Mouse (Mus musculus) heart, postnatal 0 days (tissue): Measurements from ENCODE around the gene Ifi47. TPM values are rescaled to one million over a fixed set of nuclear protein-coding genes. Genes with fewer than 3 reads are reported as not detected.

Source experiments
- ATAC-seq: fragments of 200-750 bp; cut with Nextera tagmentation; 2 replicates; pipeline ENCODE4 v1.8.0; 2017; ENCODE audit warnings: low read depth, moderate number of reproducible peaks, moderate library complexity; ENCODE audit not compliant: insufficient read depth
- DNase-seq: peaks from one replicate; pipeline ENCODE4 v3.0.0-alpha.2; 2016; ENCODE audit warnings: low spot score
- H3K27ac ChIP-seq: fragments of 300-500 bp; sonication (generic); 2 replicates; pipeline ENCODE4 v1.5.1; 2014; ENCODE audit warnings: low read depth, mild to moderate bottlenecking
- H3K27me3 ChIP-seq: fragments of 300-500 bp; sonication (generic); 2 replicates; pipeline ENCODE4 v1.6.1; 2014; ENCODE audit warnings: low read length, mixed read lengths; ENCODE audit not compliant: control insufficient read depth, insufficient read depth
- H3K36me3 ChIP-seq: fragments of 300-500 bp; sonication (generic); replicated peaks from 2 replicates; pipeline ENCODE4 v1.6.1; 2014; ENCODE audit warnings: low read length, mixed read lengths; ENCODE audit not compliant: control insufficient read depth, insufficient read depth
- H3K4me1 ChIP-seq: fragments of 300-500 bp; sonication (generic); 2 replicates; pipeline ENCODE4 v1.6.1; 2014; ENCODE audit warnings: antibody characterized with exemption; ENCODE audit not compliant: control insufficient read depth, insufficient read depth
- H3K4me2 ChIP-seq: fragments of 300-500 bp; sonication (generic); 2 replicates; pipeline ENCODE4 v1.6.1; 2014; ENCODE audit warnings: low read depth, mild to moderate bottlenecking, low read length, moderate library complexity
- H3K4me3 ChIP-seq: fragments of 300-500 bp; sonication (generic); 2 replicates; pipeline ENCODE4 v1.5.1; 2014; ENCODE audit warnings: low read depth, low read length
- H3K9ac ChIP-seq: fragments of 300-500 bp; sonication (generic); replicated peaks from 2 replicates; pipeline ENCODE4 v1.6.1; 2014; ENCODE audit warnings: low read depth, low read length, mixed read lengths
- H3K9me3 ChIP-seq: fragments of 300-500 bp; sonication (generic); replicated peaks from 2 replicates; pipeline ENCODE4 v1.6.1; 2016; ENCODE audit warnings: low read length; ENCODE audit not compliant: control insufficient read depth
- CTCF ChIP-seq: IDR thresholded peaks from 2 replicates; pipeline ENCODE4 v1.5.1; 2016; ENCODE audit warnings: antibody characterized with exemption, control low read depth, low read depth
- EP300 ChIP-seq: IDR thresholded peaks from 2 replicates; pipeline ENCODE4 v1.6.1; 2016; ENCODE audit warnings: antibody characterized with exemption, low read depth
- WGBS: fragments of 180-500 bp; shearing (Covaris S2); extraction: QIAGEN DNeasy Blood & Tissue Kit; methylation state at CpG from one replicate; pipeline ENCODE4 v1.1.7; 2014; 5-methylcytosine and 5-hydroxymethylcytosine counted together
- polyA plus RNA-seq: library from polyadenylated mRNA; unstranded; fragments of >200 nt; fragmentation: Nextera tagmentation; extraction: Ambion mirVana; gene quantifications from 2 replicates; pipeline ENCODE4 v1.2.1, GENCODE M21; 2015
- total RNA-seq: library from RNA; depleted of rRNA; stranded (reverse); fragments of >200 nt; gene quantifications from 2 replicates; pipeline ENCODE4 v1.2.3, GENCODE M21; 2014; ENCODE audit warnings: low replicate concordance

The Ifi47 gene
- total and polyA plus RNA-seq, 2 experiments from 2014 or later: 1.4 to 2.1 TPM

GRCm38 (mm10) chr11:49092053-49092586 lies 15.7 kb downstream of the Ifi47 start:
- H3K4me2 ChIP-seq: no peak overlapping the region
- H3K36me3 ChIP-seq: no peaks in the 10 kb centered on the region
- H3K4me3 ChIP-seq: no peak overlapping the region
- no peak overlapping the region for H3K27ac ChIP-seq
- no peak overlapping the region for H3K9ac ChIP-seq
- 91% methylated on average over 1 of the region's 1 CpGs for WGBS
- DNase-seq (no peak), ATAC-seq (no peak)
- no peaks in the 10 kb centered on the region for H3K4me1 ChIP-seq
- no peaks in the 10 kb centered on the region for H3K9me3 ChIP-seq
- H3K27me3 ChIP-seq: no peaks in the 10 kb centered on the region
- no peak for TF ChIP-seq EP300
- no peak for TF ChIP-seq CTCF

GRCm38 (mm10) chr11:49092786-49093185 lies 16.4 kb downstream of the Ifi47 start:
- no peak overlapping the region for H3K9ac ChIP-seq
- ATAC-seq: no peak
- H3K4me1 ChIP-seq: no peaks in the 10 kb centered on the region
- no peak for DNase-seq
- no peaks in the 10 kb centered on the region for H3K9me3 ChIP-seq
- no peaks in the 10 kb centered on the region for H3K36me3 ChIP-seq
- 63% methylated on average over 2 of the region's 2 CpGs for WGBS
- no peaks in the 10 kb centered on the region for H3K27me3 ChIP-seq
- no peak overlapping the region for H3K4me2 ChIP-seq
- TF ChIP-seq EP300 (no peak), CTCF (no peak)
- no peak overlapping the region for H3K4me3 ChIP-seq
- no peak overlapping the region for H3K27ac ChIP-seq

DNA sequence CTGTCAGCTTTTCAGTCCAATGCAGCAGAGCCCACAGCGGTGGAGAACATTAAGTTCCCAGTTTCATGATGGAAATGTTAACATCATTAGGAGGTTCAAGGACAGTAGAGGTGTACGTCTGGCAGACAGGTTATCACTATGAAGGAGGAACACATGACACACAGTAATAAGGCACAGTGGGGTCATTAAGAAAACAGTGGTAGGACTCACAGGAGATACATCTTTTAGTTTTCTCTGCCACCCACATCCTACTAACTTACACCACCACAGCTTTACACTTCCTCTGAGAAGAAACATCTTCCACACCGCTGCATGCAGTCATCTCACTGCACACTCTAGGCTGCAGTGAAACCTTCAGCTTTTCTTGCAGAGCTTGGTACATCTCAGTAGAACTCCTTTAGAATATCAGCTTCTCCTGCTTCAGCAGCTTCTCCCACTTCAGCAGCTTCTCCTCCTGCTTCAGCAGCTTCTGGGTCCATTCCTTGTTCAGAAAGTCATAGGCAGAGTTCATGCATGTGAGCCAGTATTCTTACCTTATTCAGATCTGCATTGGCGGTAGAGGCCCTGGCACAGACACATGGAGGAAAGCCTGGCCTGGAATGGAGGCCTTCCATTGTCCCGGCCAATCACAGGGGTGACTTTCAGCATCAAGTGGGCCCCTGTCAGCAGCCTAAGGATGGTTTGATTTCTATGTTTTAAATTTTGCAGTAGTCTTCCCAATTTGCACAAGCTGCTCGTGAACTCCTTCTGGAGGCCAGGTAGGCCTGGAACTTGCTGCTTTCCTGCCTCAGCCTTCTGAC lies 17.7 kb downstream of the Ifi47 start:
- Histone ChIP-seq H3K9ac (no peak overlapping the region), H3K4me3 (no peak overlapping the region), H3K4me2 (no peak overlapping the region), H3K36me3 (no peaks in the 10 kb centered on the region), H3K27ac (peak overlapping the region; percentile 36; the same call in 1 of the 2 replicates), H3K4me1 (no peaks in the 10 kb centered on the region), H3K9me3 (no peaks in the 10 kb centered on the region), H3K27me3 (no peaks in the 10 kb centered on the region)
- DNase-seq: no peak
- no peak for TF ChIP-seq CTCF
- no peak for TF ChIP-seq EP300
- WGBS: 75% methylated on average over 6 of the region's 6 CpGs
- ATAC-seq: no peak

DNA sequence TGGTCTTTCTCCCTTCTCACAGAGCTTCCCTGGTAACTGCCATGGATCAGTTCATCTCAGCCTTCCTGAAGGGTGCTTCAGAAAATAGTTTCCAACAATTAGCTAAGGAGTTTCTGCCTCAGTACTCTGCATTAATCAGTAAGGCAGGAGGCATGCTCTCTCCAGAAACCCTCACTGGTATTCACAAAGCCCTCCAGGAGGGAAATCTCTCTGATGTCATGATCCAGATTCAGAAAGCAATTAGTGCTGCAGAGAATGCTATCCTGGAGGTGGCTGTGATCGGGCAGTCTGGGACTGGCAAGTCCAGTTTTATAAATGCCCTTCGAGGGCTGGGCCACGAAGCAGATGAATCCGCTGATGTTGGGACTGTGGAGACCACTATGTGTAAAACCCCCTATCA lies 19.0 kb downstream of the Ifi47 start:
- Histone ChIP-seq H3K4me3 (no peak overlapping the region), H3K27me3 (no peaks in the 10 kb centered on the region), H3K36me3 (no peaks in the 10 kb centered on the region), H3K9me3 (no peaks in the 10 kb centered on the region), H3K9ac (no peak overlapping the region), H3K27ac (no peak overlapping the region), H3K4me1 (no peaks in the 10 kb centered on the region), H3K4me2 (no peak overlapping the region)
- TF ChIP-seq EP300 (no peak), CTCF (no peak)
- 80% methylated on average over 4 of the region's 4 CpGs for WGBS
- ATAC-seq (no peak), DNase-seq (no peak)

- H3K27me3 ChIP-seq: no peaks in the 10 kb centered on the region
- H3K9ac ChIP-seq: no peak overlapping the region
- no peak overlapping the region for H3K27ac ChIP-seq
- H3K4me2 ChIP-seq: no peak overlapping the region
- no peaks in the 10 kb centered on the region for H3K9me3 ChIP-seq
- no peak for TF ChIP-seq CTCF
- no peak for TF ChIP-seq EP300
- no peaks in the 10 kb centered on the region for H3K36me3 ChIP-seq
- DNase-seq (no peak), ATAC-seq (no peak)
- 69% methylated on average over 3 of the region's 3 CpGs for WGBS
- H3K4me3 ChIP-seq: no peak overlapping the region
- no peaks in the 10 kb centered on the region for H3K4me1 ChIP-seq
These were observed 24.0 kb downstream of the Ifi47 start for GRCm38 (mm10) chr11:49100409-49100808.

DNA sequence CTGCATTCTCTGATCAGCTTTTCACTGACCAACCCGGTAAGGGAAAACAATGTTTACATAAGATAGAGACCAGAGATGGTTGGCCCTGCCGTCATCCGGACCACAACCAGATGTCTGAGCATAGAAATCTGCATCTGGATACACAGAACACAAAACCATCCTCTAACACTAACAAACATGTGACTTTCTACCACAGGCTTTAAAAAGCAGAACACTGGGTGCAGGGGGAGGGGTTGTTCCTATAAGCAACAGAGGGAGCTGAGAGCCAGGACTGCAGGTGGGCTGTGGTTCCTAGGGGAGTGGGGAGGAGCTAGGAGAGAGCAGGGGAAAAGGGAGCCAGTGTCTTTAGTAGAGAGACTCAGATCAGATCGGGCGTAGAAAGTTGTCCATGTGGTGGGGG lies 25.1 kb downstream of the Ifi47 start:
- H3K4me3 ChIP-seq: no peak overlapping the region
- WGBS: 44% methylated on average over 5 of the region's 5 CpGs
- no peaks in the 10 kb centered on the region for H3K4me1 ChIP-seq
- H3K9ac ChIP-seq: no peak overlapping the region
- no peaks in the 10 kb centered on the region for H3K36me3 ChIP-seq
- no peaks in the 10 kb centered on the region for H3K9me3 ChIP-seq
- no peak overlapping the region for H3K4me2 ChIP-seq
- ATAC-seq (no peak), DNase-seq (no peak)
- TF ChIP-seq CTCF: no peak
- no peak for TF ChIP-seq EP300
- H3K27ac ChIP-seq: no peak overlapping the region
- H3K27me3 ChIP-seq: no peaks in the 10 kb centered on the region
